Mouse (Mus musculus): Measurements from ENCODE around the gene Ampd1. TPM values are rescaled to one million over a fixed set of nuclear protein-coding genes. Genes with fewer than 3 reads are reported as not detected.

Ampd1 gene
- total RNA-seq, 2 experiments from 2014 or later: not detected

DNA sequence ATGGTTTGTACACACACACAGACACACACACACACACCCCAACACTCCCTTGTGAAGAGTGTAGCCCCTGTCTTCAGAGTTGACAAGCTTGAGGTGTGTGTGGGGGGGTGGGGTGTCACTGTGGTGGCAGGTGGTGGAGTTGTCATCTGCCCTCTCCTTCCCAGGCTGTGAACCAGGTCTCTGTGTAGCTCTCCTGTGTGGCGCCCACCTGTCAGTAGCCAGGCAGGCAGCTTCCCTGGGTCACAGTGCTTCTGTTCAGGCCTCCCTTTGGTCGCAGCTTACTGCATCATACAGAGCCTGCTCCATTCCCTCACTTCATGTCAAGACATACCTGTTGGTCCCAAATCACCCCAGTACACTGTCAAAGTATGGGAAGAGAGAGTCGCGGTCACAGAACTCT, 72.0 kb downstream of the Ampd1 start:
- intact Hi-C loops (cut with DNase I): no loop called here
- DNase-seq (ENCODE audit: low spot score in 2 of 2): no peak

DNA sequence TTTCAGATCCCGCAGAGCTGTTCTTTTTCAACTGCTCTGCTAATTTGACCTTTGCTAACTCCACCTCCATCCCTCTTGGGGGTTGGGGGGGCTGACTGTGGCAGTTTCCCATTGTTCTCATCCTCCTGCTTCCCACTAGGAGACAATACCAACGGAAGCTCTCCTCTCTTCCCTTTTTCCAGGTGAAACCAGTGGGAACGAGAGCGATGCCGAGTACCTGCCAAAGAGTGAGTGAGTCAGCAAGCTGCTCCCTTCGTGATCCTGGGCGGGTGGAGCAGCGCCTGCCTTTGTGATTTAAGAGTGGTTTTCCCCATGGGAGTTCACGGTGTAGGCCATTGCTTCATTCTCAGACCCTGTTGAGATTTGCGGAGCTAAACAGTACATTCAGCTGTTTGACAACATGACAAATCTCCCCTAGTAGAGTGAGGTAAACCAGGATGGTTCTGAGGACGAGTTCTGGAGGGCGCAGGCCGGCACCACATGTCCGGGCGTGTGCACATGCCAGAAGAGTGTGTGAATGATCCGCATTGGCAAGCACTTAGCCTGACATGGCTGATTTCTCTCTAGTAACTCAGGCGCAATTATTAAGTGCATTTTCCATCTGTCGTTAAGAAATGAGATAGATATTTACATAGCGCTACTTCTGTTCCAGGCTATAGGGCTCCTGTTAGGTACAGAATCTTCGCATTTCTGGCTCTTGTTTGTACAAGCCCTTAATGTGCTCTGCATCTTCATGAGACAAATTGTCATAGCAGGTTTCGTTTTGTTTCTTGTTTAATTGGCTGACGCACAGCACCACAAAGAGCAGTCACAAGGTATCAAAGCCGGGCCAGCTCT, 72.7 kb downstream of the Ampd1 start:
- no peak for DNase-seq (ENCODE audit: low spot score in 2 of 2)
- intact Hi-C loops (cut with DNase I): no loop called here

DNA sequence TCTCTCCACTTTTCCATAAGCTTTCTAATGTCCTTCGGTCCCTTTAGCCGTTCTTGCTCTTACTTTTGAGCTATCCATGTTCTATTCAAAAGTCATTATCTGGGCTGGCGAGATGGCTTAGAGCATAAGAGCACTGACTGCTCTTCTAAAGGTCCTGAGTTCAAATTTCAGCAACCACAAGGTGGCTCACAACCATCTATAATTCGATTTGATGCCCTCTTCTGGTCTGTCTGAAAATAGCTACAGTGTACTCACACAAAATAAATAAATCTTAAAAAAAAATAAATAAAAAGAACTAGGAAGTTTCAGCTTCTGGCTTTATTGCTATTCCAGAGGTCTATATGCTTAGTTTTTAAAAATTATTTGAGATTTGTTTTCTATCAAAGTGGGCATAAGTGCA, 74.0 kb downstream of the Ampd1 start:
- DNase-seq (ENCODE audit: low spot score in 2 of 2): no peak

DNA sequence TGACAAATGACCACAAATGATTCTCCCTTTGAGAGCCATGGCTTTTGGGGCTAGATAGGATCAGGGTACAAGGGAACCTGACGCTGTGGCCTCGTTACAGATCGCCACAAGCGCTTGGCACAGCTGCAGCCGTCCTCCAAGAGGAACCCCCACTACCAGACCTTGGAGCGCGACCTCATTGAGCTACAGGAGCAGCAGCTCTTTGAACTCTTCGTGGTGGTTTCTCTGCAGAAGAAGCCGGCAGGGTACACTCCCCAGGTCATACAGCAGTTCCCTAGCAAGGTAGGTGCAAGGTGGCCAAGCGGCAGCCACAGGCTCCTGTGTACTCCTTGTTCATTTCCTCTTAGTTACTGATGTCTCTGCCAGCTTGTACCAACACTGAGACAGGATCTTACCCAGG, 75.1 kb downstream of the Ampd1 start:
- intact Hi-C loops (cut with DNase I): no loop called here
- no peak for DNase-seq (ENCODE audit: low spot score in 2 of 2)

More for the DNA sequence above, 74.0 kb downstream of the Ampd1 start:
- intact Hi-C loops (cut with DNase I): no loop called here

Other genes with a start within 250 kb of the Ampd1 start
- under 1 TPM in 1 of 2 experiments, not detected in 1; 0.20 TPM for gene Sycp1, start 137.9 kb upstream of the Ampd1 start, total RNA-seq (2021)
- not detected for gene Nr1h5, start 109.9 kb upstream of the Ampd1 start, total RNA-seq (2021)
- gene Sike1, start 78.3 kb upstream of the Ampd1 start, total RNA-seq (2021): 10 to 100 TPM; 83.8 to 86.8 TPM
- 100 to 1,000 TPM; 247 to 252 TPM for gene Csde1, start 53.6 kb upstream of the Ampd1 start, total RNA-seq (2021)
- gene Nras, start 15.7 kb upstream of the Ampd1 start, total RNA-seq (2021): 100 to 1,000 TPM; 114 to 125 TPM
- gene Dennd2c, start 28.6 kb downstream of the Ampd1 start, total RNA-seq (2021): under 1 TPM; 0.81 to 0.89 TPM
- 10 to 100 TPM; 62.0 to 65.9 TPM for gene Bcas2, start 97.6 kb downstream of the Ampd1 start, total RNA-seq (2021)
- 10 to 100 TPM; 54.5 to 55.0 TPM for gene Trim33, start 205.3 kb downstream of the Ampd1 start, total RNA-seq (2021)

All from left cerebral cortex, postnatal 14 days (tissue).